Mouse (Mus musculus) lung, adult 2 months (tissue): ENCODE results near the gene Cntln.

Source experiments
- CTCF ChIP-seq: fragments of 200-500 bp; IDR thresholded peaks from 2 replicates; pipeline ENCODE4 v1.5.1; 2011; ENCODE audit warnings: mild to moderate bottlenecking, low read length, control low read depth; ENCODE audit not compliant: insufficient read depth
- POLR2A ChIP-seq: fragments of 200-500 bp; IDR thresholded peaks from 2 replicates; pipeline ENCODE4 v1.6.1; 2011; ENCODE audit warnings: low read depth, mild to moderate bottlenecking, control low read depth, low read length, borderline replicate concordance; ENCODE audit errors: extremely low read depth

DNA sequence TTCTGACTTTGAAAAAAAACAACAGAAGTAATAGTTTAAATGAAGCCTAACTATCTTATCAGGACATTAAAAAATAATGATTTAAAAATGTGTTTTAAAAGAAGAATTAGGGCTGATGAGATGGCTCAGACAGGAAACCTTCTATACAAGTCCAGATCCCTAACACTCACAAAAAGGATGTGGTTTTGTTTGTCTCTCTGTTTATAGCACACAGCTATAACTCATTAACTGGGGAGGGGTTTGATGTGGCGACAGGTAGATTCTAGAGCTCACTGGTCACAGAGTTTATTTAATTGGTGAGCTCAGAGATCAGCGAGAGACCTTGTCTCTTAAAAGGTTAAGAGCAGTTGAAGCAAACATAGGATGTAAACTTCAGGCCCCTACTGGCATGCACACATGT is 175.5 kb downstream of the Cntln start:
- TF ChIP-seq CTCF (no peak), POLR2A (no peak)
